Mouse (Mus musculus) mammary gland, adult 2 months (tissue): ENCODE measurements around the gene Thap4. TPM values are rescaled to one million over a fixed set of nuclear protein-coding genes. Genes with fewer than 3 reads are reported as not detected.

Experiments
- polyA plus RNA-seq: library from polyadenylated mRNA; depleted of rRNA; stranded (reverse); fragments of >200 nt; gene quantifications from 2 replicates; pipeline ENCODE4 v1.2.3, GENCODE M21; 2012; ENCODE audit warnings: low replicate concordance; rRNA removed

The Thap4 gene
- 30.6 and 39.2 TPM in 2 replicates for polyA plus RNA-seq

DNA sequence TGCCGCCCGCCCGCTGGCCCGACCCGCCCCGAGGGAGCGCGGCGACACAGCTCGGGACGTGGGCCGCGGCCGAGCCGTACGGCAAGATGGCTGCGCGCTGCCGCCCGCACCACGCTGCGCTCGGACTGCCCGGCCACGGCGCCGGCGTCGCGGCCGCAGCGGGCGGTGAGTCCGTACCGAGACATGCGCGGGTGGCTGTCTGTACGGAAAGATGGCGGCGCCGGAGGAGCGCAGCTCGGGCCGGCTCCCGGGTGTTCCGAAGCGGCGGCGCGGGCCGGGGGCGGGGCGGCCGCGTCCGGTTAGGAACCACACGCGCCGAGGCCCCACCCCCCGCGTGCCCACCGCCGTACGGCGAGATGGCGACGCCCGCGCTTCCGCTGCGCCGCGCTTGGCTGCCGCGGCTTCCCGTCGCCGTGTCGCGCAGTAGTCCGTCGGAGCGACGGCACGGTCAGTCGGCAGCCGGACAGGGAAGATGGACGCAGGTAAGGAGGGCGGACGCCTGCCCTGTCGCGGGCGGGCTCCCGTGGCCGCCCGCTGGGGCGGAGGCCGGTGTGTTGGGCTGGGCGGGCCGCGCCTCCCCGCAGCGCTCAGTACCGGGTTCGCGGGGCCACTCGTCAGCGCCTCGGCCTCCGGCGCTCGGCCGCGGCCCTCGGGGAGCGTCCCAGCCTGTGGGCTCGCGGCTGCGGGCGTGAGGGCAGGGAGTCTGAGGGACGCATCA, at the start of gene Thap4:
TSS of gene Thap4 (minus strand) at position 292 of the 718 bp plus-strand sequence.

DNA sequence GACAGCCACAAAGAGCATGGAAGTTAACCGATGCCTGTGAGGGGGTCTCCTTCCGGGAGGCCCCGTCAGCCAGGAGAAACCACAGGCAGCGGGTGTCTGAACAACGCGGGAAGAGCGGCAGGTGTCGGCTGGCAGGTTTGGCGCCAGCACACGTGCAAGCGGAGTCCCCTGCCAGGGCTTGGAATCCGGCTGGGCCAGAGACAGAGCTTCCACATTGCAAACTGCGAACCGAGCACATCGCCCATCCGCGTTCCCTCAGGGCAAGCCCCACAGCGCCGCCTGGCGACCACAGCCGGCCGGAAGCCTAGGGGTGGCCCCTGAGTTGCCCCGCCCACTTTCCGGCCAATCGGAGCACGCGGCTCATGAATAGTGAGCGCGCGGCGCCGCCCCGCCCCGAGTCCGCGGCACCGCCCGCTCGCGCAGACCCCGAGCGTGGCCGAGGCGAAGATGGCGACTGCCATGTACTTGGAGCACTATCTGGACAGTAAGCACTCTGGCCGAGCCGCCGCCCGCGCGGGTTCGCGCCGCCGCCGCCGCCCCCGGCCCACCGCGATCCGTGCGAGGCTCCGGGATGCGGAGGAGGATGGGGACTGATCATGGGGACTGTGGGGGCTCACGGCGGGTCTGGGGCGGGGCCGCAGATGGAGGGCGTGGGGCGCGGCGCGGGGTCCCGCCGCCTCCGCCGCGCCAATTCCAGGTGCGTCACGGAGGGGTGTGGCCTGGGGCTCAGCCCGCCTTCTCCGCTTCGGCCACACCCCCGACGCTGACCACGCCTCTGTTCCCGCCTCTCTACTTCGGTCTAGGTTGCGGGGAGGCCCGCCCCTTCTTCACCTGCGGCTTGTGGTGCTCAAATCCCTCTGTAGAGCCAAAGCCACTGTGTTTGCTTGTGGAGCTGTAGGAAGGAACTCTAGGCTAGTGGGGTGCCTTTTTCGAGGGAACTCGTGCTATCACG, 49.2 kb upstream of the Thap4 start, which contains the start of gene Ing5:
TSS of gene Ing5 (plus strand) at position 410 of the 952 bp plus-strand sequence.

DNA sequence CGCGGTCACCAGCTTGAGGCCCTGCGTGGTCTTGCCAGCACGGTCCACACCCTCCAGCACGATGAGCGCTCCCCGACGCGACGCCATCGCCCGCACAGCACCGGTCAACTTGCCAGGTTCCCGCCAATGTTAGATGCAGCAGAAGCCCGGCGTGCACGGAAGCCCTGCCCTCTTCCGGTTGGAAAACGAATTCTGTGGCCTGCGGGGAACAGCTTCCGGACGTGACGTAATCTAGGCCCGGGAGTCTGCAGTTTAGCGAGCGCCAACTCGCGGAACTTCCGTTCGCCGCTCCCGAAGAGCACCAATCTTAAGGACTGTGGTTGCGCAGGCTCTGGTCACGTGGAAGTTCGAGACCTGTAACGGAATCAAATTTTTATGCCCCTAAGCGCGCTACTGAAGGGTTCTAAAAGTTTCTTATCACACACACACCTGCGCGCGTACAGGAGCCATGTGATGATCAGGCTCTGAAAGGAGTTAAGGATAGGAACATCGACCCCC, 47.1 kb upstream of the Thap4 start, which contains the start of gene Dtymk:
TSS of gene Dtymk (minus strand) at position 194 of the 498 bp plus-strand sequence.

DNA sequence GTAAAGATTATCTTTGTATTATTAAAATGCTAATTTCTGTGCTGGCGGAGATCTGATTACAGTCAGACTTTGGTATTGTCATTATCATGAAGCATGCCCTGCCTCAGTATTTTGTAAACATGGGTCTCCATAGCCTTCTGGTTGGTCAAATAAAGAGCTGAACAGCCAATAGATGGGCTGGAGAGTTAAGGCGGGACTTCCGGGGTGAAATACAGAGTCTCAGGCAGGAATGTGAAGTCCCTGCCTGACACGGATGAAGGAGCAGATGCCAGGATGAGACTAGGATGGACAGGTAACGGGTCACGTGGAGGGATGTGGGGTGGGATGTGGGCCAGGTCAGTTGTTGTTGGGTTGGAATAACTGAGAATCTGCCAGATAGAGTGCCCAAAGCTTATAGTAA, 3.4 kb downstream of the Thap4 start, which contains the start of gene Atg4b:
TSS of gene Atg4b (plus strand) at position 211 of the 400 bp plus-strand sequence.

DNA sequence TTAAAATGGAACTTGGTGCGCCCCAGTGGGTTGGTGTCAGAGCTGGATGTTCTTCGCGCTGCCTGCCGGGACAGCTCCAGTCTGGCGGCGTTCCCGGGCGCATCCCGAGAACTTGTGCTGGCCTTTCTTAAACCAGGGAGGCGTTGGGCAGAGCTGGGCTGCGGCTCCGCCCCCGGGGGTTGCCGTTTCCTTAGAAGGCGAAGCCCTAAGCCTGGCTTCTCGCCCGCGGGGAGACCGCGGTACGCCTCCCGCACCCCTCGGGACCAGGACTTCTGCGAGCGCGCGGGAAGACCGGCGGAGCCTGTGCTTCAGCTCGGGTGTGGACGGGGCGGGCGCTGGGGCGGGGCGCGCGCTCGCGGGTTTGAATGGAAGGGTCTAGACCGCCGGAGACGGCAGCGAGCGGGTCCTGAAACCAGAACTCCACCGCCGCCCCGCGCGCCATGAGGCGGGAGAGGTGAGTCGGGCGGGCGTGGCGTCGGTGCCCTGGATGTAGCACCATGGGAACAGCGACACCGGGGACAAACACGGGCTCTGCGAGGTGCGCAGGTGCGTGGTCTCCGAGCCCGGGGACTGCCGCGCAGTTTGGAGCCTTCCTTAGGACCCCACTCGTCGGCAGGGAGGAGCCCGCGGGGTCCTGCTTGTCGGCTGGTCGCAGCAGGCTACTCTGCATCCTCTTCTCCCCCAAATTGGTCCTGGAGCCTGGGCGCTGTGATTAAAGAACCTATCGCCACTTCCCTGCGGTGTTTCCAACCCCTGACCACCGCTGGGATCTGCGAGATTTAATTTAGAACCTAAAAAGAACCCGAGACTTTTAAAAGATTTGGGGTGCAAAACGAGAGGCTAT, 69.0 kb downstream of the Thap4 start, which contains the start of gene Bok:
TSS of gene Bok (plus strand) at position 260 of the 844 bp plus-strand sequence.

DNA sequence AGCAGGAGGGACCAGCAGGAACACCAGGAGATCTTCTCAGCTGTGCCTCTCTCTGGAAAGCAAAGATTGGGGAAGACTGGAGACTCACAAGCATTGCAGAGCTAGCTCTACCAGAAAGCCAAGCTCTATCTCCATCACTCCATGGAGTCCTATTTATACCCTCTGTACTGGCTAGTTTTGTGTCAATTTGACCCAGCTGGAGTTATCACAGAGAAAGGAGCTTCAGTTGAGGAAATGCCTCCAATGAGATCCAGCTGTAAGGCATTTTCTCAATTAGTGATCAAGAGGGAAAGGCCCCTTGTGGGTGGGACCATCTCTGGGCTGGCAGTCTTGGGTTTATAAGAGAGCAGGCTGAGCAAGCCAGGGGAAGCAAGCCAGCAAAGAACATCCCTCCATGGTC, 96.1 kb downstream of the Thap4 start, which contains the start of gene Stk25:
TSS of gene Stk25 (minus strand) at position 101 of the 400 bp plus-strand sequence.

Other genes with a start within 250 kb of the Thap4 start
- gene Farp2, start 242.8 kb downstream of the Thap4 start, polyA plus RNA-seq, result 4.6 and 7.1 TPM in 2 replicates
- 71.5 and 144 TPM in 2 replicates for gene Stk25, start 96.2 kb downstream of the Thap4 start, polyA plus RNA-seq
- gene Bok, start 69.2 kb downstream of the Thap4 start, polyA plus RNA-seq, result 26.1 and 43.5 TPM in 2 replicates
- 47.6 and 70.2 TPM in 2 replicates for gene Atg4b, start 3.4 kb downstream of the Thap4 start, polyA plus RNA-seq
- 31.8 and 54.5 TPM in 2 replicates for gene Dtymk, start 47.1 kb upstream of the Thap4 start, polyA plus RNA-seq
- gene Ing5, start 49.1 kb upstream of the Thap4 start, polyA plus RNA-seq, result 6.2 and 8.6 TPM in 2 replicates
- gene D2hgdh, start 70.0 kb upstream of the Thap4 start, polyA plus RNA-seq, result 26.5 and 38.8 TPM in 2 replicates
- 1.5 TPM in 2 replicates for gene Gal3st2, start 106.4 kb upstream of the Thap4 start, polyA plus RNA-seq
- gene Gal3st2b, start 163.4 kb upstream of the Thap4 start, polyA plus RNA-seq, result 1.9 and 3.2 TPM in 2 replicates
- gene Gal3st2c, start 235.6 kb upstream of the Thap4 start, polyA plus RNA-seq, result 0.03 and 0.05 TPM in 2 replicates